Mouse (Mus musculus) bone marrow, adult 2 months (tissue): ENCODE measurements around the gene Mknk1. TPM values are rescaled to one million over a fixed set of nuclear protein-coding genes. Genes with fewer than 3 reads are reported as not detected.

Experiments
- H3K27ac ChIP-seq: fragments of 200-500 bp; 2 replicates; pipeline ENCODE4 v1.5.1; 2012; ENCODE audit warnings: low read depth, mild to moderate bottlenecking, control low read depth, inconsistent platforms, low read length; ENCODE audit not compliant: control insufficient read depth, poor library complexity, insufficient read depth
- H3K4me1 ChIP-seq: fragments of 200-500 bp; 2 replicates; pipeline ENCODE4 v1.6.1; 2011; ENCODE audit warnings: low read length; ENCODE audit not compliant: control insufficient read depth, insufficient read depth
- H3K4me3 ChIP-seq: fragments of 200-500 bp; replicated peaks from 2 replicates; pipeline ENCODE3; 2011; ENCODE audit warnings: mild to moderate bottlenecking, low read depth, low read length, control low read depth; ENCODE audit not compliant: control insufficient read depth
- CTCF ChIP-seq: fragments of 200-500 bp; IDR thresholded peaks from 2 replicates; pipeline ENCODE4 v1.5.1; 2011; ENCODE audit warnings: low read length, control low read depth; ENCODE audit not compliant: control insufficient read depth, insufficient read depth
- POLR2A ChIP-seq: fragments of 200-500 bp; IDR thresholded peaks from 2 replicates; pipeline ENCODE4 v1.6.1; 2011; ENCODE audit warnings: low read depth, mild to moderate bottlenecking, control low read depth, low read length, borderline replicate concordance; ENCODE audit not compliant: control insufficient read depth
- WGBS: fragments of 180-500 bp; shearing (Covaris S2); methylation state at CpG from one replicate; pipeline ENCODE4 v1.1.7; 2018; 5-methylcytosine and 5-hydroxymethylcytosine counted together
- polyA plus RNA-seq: library from polyadenylated mRNA; stranded (reverse); fragments of >200 nt; gene quantifications from 2 replicates; pipeline ENCODE4 v1.2.4, GENCODE M21; 2011; ENCODE audit warnings: low replicate concordance; ENCODE audit not compliant: missing spikeins, insufficient read depth, insufficient read length

The Mknk1 gene
- polyA plus RNA-seq, 1 experiment = 48.7 TPM

DNA sequence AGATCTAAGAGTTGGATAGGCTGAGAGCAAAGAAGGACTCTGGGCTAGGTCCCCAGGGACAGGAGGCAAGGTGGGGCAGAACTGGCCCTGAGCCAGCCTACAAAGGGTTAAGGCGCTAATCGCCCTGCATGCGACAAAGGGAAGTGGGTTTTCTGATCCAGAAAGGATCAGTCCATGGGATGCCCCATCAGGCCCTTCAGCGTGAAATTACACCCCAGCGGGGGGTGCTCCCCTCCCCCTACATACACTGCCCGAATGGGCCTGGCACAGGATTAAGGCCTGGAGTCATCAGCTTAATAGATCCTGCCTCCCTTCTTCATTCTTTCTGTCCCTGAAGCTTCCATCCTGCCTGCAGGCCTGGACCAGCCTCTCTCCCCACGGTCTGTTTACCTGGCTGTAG lies 66.7 kb downstream of the Mknk1 start:
- H3K4me1 ChIP-seq = no peaks in the 10 kb centered on the region
- H3K4me3 ChIP-seq = no peak overlapping the region
- TF ChIP-seq POLR2A (no peak), CTCF (no peak)
- H3K27ac ChIP-seq = no peak overlapping the region
- WGBS = 37% methylated on average over 7 of the region's 7 CpGs

- Histone ChIP-seq H3K4me1 (no peaks in the 10 kb centered on the region; the same call in 1 of the 2 replicates), H3K27ac (no peak overlapping the region), H3K4me3 (no peak overlapping the region)
- WGBS = 69% methylated on average over 3 of the region's 3 CpGs
- TF ChIP-seq POLR2A (no peak), CTCF (no peak)
These were observed 67.8 kb downstream of the Mknk1 start for GRCm38 (mm10) chr4:115906791-115907190.

DNA sequence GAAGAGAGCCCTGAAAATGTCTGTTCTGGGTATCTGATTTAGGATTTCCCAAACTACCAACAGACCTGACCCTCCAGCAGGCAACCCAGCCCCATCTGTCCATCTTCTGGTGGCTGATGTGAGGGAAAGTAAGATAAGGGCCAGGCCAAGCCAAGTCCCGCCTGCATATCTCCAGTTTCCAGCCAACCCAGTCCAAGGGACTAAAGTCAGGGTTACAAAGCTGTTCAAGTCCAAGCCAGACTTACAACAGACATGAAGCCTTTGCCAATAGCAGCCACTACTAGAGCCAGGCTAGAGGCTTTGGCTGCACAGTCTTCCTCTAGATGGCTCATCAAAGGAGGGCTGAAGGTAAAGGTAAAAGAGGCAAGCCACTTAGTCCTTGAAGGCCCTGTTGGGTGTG lies 69.0 kb downstream of the Mknk1 start:
- TF ChIP-seq POLR2A (no peak), CTCF (no peak)
- WGBS = 67% methylated on average over 1 of the region's 1 CpGs
- H3K4me3 ChIP-seq = no peak overlapping the region
- H3K4me1 ChIP-seq = no peaks in the 10 kb centered on the region; the same call in 1 of the 2 replicates
- no peak overlapping the region for H3K27ac ChIP-seq

DNA sequence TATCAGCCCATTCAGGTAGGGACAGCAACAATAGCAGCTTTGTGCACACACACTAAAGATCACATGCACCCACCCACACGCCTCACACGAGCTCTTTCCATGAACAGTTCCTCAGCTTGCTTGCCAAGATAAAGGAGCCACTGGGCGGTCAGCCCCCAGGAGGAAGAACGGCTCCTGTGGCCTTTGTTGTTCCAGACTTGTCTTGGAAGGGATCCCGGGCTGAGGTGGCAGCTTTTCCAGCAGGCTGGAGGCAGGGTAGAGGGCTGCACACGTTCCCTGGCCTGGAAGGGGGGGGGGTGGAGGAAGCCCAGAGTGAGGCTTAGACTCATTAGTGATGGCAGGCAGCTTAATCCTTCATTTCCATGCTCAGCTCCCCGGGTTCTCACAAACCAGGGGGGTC lies 69.6 kb downstream of the Mknk1 start:
- WGBS = 32% methylated on average over 7 of the region's 7 CpGs
- TF ChIP-seq CTCF (no peak), POLR2A (no peak)
- no peak overlapping the region for H3K27ac ChIP-seq

DNA sequence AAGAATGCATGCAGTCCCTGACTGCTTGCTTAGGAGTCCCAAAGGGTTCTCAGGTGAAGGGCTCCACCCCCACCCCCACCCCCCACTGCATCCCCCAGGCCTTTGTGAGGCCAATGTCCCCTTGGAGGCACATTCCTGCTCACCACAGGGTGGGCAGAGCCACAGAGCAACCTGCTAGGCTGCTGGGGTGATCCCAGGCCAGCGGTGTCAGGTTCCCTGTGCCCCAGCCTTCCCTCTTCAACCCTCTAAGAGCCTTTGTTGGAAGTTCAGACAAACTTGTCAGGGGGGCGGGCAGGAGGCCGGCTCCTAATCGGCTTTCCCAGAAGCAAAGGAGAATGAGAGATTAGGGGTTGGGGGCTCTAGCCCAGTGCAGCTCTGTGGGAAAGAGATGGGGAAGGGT lies 72.6 kb downstream of the Mknk1 start:
- no peak overlapping the region for H3K4me3 ChIP-seq
- TF ChIP-seq POLR2A = no peak
- no peak for TF ChIP-seq CTCF
- H3K27ac ChIP-seq = no peak overlapping the region
- 74% methylated on average over 4 of the region's 4 CpGs for WGBS
- no peaks in the 10 kb centered on the region; the same call in 1 of the 2 replicates for H3K4me1 ChIP-seq

More for the DNA sequence above, 69.6 kb downstream of the Mknk1 start:
- H3K4me3 ChIP-seq = no peak overlapping the region
- no peaks in the 10 kb centered on the region; the same call in 1 of the 2 replicates for H3K4me1 ChIP-seq

- 84% methylated on average over 16 of the region's 16 CpGs for WGBS
- no peak overlapping the region for H3K27ac ChIP-seq
- TF ChIP-seq POLR2A = no peak
- TF ChIP-seq CTCF = no peak
- H3K4me1 ChIP-seq = no peaks in the 10 kb centered on the region
- H3K4me3 ChIP-seq = no peak overlapping the region
These were observed 80.9 kb downstream of the Mknk1 start for GRCm38 (mm10) chr4:115919911-115920310.

DNA sequence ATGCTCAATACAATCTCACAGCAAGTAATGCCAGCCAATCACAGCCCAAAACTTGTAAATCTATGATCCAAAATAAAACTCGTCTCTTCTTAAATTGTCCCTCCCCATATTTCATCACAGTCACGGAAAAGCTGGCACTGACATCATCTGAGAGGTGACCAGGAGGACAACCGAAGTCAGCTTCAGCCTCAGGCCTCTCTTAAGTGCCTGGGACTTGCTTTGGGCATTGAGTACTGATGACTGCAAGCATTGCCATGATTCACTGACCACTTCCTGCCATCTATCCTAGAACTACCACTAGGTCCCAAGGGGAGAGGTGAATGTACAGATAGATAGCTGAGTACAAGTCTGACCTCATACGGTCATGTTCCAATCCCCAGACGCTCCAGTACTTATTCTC lies 83.7 kb downstream of the Mknk1 start:
- TF ChIP-seq POLR2A (no peak), CTCF (no peak)
- 77% methylated on average over 5 of the region's 5 CpGs for WGBS
- no peaks in the 10 kb centered on the region for H3K4me1 ChIP-seq

GRCm38 (mm10) chr4:115923262-115923880 lies 84.4 kb downstream of the Mknk1 start:
- TF ChIP-seq CTCF (no peak), POLR2A (no peak)
- H3K4me1 ChIP-seq = no peaks in the 10 kb centered on the region
- 73% methylated on average over 16 of the region's 16 CpGs for WGBS
- no peak overlapping the region for H3K4me3 ChIP-seq
- no peak overlapping the region for H3K27ac ChIP-seq

More for the DNA sequence above, 83.7 kb downstream of the Mknk1 start:
- H3K4me3 ChIP-seq = no peak overlapping the region
- H3K27ac ChIP-seq = no peak overlapping the region

GRCm38 (mm10) chr4:115927637-115928036 lies 88.6 kb downstream of the Mknk1 start:
- WGBS = 49% methylated on average over 7 of the region's 7 CpGs
- no peak for TF ChIP-seq CTCF
- no peak for TF ChIP-seq POLR2A
- Histone ChIP-seq H3K4me1 (no peaks in the 10 kb centered on the region), H3K4me3 (no peak overlapping the region), H3K27ac (no peak overlapping the region)

Other genes starting within 250 kb of the Mknk1 start
- gene Cyp4a32, start 238.2 kb upstream of the Mknk1 start, polyA plus RNA-seq = not detected in 2 replicates
- gene Cyp4b1, start 191.5 kb upstream of the Mknk1 start, polyA plus RNA-seq = 5.6 and 12.0 TPM in 2 replicates
- gene Efcab14, start 101.5 kb upstream of the Mknk1 start, polyA plus RNA-seq = 6.1 and 7.0 TPM in 2 replicates
- gene Tex38, start 58.2 kb upstream of the Mknk1 start, polyA plus RNA-seq = not detected in 2 replicates
- 6.4 and 9.2 TPM in 2 replicates for gene Atpaf1, start 54.4 kb upstream of the Mknk1 start, polyA plus RNA-seq
- gene Mob3c, start 11.1 kb upstream of the Mknk1 start, polyA plus RNA-seq = 14.9 and 26.1 TPM in 2 replicates
- gene Kncn, start 45.2 kb downstream of the Mknk1 start, polyA plus RNA-seq = 1.2 TPM in 1 of 2 replicates, not detected in the other
- gene 6430628N08Rik, start 51.5 kb downstream of the Mknk1 start, polyA plus RNA-seq = not detected in 2 replicates
- not detected in 2 replicates for gene Dmbx1, start 100.7 kb downstream of the Mknk1 start, polyA plus RNA-seq
- 1.3 and 5.1 TPM in 2 replicates for gene Faah, start 178.7 kb downstream of the Mknk1 start, polyA plus RNA-seq
- gene Nsun4, start 214.7 kb downstream of the Mknk1 start, polyA plus RNA-seq = 5.8 and 13.0 TPM in 2 replicates
- 449 and 551 TPM in 2 replicates for gene Uqcrh, start 235.9 kb downstream of the Mknk1 start, polyA plus RNA-seq
- gene Lrrc41, start 236.1 kb downstream of the Mknk1 start, polyA plus RNA-seq = 8.2 and 11.4 TPM in 2 replicates